Mouse (Mus musculus) megakaryocyte progenitor cell, adult 5-6 weeks (primary cell): ENCODE results near the gene Gng2. TPM values are rescaled to one million over a fixed set of nuclear protein-coding genes. Genes with fewer than 3 reads are reported as not detected.
"Not testable (repeated sequence)": the region's sequence is repeated elsewhere in the genome, so short reads cannot be mapped to it uniquely, and the experiment has no call there.

Experiments used
- ATAC-seq: replicated peaks from 2 replicates; pipeline ENCODE4 v1.8.0; 2016; ENCODE audit warnings: mild to moderate bottlenecking, moderate TSS enrichment, inconsistent platforms; ENCODE audit not compliant: poor library complexity
- total RNA-seq, 2 experiments: library from RNA; stranded (forward) in 1 of 2; stranded (reverse) in 1 of 2; fragments of 157-497, 149-512 nt in 1 of 2; fragments of 200-1000 nt in 1 of 2; gene quantifications; 2 replicates each; pipeline versions ENCODE4 v1.2.3 to v1.2.4; 2015 to 2017

The Gng2 gene
- total RNA-seq, 2 experiments from 2014 or later: 47.7 to 67.0 TPM

DNA sequence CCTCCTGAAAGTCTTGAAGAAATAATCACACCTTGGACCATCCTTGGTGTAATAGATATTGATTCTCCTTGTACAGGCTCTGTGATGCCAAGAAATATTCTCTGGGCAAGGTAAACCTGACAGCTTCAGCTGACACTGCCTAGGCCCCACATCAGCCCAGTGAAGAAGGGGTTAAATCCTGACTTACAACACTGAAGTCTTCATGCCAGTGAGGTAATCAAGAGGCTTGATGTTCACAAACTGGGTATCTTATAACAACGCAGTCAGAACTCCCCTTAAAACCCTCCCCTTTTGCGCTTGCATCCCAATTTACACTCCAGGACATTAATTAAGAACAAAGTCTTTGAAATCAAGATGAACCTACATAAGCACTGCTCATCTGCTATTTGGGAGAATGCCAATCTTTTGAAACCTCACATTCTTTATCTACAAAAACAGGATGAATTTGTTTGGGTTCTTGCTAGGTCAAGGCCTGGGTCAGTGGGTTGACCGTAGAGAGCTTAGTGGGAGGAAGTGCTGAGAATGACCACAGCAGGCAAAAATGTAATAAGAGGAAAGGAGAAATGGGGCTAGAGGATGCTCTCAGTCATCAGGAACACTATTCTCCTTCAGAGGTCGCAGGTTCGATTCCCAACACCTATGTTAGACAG is 110.0 kb downstream of the Gng2 start:
- no peak for ATAC-seq

DNA sequence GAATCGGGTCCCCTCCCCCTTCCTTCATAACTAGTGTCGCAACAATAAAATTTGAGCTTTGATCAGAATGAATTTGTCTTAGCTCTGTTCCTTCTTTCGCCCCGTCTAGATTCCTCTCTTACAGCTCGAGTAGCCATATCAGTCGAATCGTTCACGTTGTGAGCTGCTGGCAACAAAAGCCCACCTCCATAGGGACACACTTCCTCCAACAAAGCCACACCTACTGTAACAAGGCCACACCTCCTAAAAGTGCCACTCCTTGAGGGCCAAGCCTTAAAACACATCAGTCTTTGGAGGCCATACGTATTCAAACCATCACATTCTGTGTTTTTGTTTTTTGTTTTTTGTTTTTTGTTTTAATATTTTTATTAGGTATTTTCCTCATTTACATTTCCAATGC is 112.3 kb downstream of the Gng2 start:
- not testable (repeated sequence) for ATAC-seq

- ATAC-seq: no peak
Measured at GRCm38 (mm10) chr14:19861311-19862080, 115.9 kb downstream of the Gng2 start.

DNA sequence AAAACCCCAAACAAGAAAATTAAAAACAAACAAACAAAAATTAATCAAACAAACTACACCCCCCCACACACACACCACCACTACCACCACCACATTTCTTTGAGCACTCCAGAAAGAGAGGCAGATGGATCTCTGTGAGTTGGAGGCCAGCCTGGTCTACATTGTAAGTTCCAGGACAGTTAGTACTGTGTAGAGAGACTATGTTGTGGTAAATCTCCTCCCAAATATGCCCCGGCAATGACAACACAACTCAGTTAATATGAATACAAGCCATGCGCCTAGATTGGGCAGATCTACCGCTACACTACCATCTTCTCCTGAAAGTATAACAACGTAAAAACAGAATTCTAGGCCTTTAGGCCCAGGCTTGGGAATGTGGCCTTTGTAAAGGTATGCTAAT is 117.1 kb downstream of the Gng2 start:
- no peak for ATAC-seq

DNA sequence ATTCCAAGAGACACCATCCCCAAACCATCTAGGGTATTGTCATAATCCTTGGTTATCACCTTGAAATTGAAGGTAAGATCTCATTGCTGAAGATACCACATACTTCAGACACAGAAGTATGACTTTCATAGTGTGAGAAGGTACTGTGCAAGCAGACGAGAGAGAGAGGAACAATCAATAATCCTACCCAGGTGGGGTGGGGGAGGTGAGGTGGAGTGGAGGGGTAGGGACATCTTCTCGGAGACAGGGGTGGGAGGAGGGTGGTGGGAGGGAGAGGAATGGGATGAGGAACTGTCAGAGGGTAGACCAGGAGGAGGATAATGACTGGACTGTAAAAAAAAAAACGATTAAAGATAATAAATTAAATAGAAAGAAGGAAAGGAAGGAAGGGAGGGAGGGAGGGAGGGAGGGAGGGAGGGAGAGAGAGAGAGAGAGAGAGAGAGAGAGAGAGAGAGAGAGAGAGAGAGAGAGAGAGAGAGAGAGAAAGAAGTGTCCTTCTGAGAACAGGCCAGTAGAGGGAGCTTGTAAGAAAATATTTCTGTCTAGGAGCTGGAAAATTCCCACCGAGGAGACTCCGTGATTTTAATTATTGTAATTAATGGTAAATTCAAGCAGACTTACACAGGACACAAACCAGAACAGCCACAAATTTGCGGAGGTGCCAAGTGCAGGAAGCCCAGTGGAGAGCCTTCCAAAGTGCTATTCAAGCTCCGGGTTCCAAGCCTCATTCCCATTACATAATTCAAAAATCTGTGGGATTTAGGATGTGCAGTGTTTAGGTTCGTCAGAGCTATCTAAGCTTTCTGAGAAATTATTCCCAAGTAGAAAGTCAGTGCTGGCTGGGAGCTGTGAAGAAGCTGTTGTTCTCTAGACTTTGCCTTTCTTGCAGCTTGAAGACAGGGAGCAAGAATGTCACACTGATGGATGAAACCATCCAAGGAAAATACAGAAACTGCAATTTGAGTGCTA is 118.3 kb downstream of the Gng2 start:
- ATAC-seq: no peak

DNA sequence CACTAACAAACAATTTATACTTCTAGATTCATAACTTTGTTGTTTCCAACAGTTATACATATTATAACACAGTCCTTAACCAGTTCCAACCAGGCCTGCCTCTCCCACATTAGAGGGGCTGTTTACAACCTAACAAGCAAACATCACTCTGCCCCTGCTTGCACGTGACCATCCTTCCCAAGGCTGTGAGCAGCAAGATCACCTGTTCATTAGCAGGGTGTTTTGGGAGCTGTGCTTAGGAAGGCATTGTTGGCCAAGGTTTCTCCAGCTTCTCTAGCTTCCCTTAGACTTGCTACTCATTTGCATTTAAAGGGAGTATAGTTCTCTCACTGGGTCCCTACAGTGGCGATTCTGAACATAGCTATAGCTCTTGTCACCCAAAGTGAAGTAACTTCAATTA is 119.1 kb downstream of the Gng2 start:
- no peak for ATAC-seq

DNA sequence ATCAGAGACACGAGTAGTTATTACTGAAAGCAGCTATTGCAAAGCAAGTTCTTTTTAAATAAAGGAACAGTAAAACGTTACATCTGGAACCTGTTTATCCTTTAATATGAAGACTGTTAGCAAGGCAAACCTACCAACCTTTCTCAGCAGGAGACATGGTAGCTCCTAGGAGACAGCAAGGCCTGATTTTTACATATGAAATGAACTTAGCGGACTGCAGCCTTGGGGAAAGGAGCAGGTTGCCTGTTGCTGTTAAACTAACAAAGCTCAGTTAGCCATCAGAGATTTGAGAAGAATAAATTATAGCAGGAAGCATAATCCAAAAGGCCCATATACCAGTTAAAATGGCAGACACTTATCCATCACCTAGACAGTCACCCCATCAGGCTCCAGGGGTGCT is 124.0 kb downstream of the Gng2 start:
- no peak for ATAC-seq

GRCm38 (mm10) chr14:19839600-19840332 is 137.7 kb downstream of the Gng2 start:
- peak; percentile 91 for ATAC-seq

DNA sequence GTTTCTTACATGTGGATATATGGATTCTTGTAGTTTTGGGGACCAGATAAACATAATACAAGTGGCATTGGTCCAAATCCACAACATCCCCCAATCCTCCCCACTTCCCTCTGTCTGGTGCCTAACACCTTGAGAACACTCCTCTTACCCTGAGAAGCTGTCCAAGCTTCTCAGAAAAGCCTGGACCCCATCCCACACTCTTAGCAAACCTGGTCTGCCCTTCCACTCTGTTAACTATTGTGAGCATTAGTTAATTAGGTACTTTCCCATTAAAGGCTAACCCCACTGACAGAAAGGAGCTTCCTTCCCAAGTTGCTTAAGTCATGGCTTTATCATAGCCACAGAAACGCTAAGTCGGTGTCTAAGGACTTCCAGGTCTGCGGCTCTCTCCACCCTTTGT is 141.1 kb downstream of the Gng2 start:
- ATAC-seq: no peak

DNA sequence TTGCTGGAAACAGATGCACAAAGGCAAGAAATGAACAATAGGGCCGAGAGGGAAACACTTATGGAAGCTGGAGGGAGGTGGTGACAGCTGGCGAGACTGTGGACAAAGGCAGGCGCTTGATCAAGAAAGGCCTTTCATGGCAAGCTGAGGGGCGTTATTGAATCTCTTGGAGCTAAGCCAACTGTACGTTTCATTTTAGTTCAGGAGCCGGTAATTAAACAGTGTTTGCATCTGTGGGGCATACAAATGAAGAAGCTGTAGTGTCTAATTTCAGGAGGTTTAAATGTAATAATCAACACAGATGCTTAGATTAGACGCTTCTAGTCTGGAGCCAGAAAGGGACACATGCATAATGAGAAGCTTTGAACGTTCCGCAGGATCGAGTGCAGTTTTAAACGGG is 151.9 kb downstream of the Gng2 start:
- no peak for ATAC-seq

GRCm38 (mm10) chr14:19823321-19824142 is 153.9 kb downstream of the Gng2 start, which contains the start of gene Rtraf:
Gene Rtraf, minus strand, starts transcription at chr14:19823824.
- ATAC-seq: peak; percentile 100

Other genes with a start within 250 kb of the Gng2 start
- 0.78 and 0.84 TPM in 2 replicates for gene Nid2, start 226.4 kb downstream of the Gng2 start, total RNA-seq (2015)
- gene Nid2, start 226.4 kb downstream of the Gng2 start, total RNA-seq (2017): 0.30 and 1.7 TPM in 2 replicates
- gene Rtraf, start 153.8 kb downstream of the Gng2 start, total RNA-seq (2015): 165 and 167 TPM in 2 replicates
- gene Rtraf, start 153.8 kb downstream of the Gng2 start, total RNA-seq (2017): 141 and 161 TPM in 2 replicates
- gene Saysd1, start 160.9 kb upstream of the Gng2 start, total RNA-seq (2015): 3.4 and 3.9 TPM in 2 replicates
- gene Saysd1, start 160.9 kb upstream of the Gng2 start, total RNA-seq (2017): 0.62 and 1.4 TPM in 2 replicates
- gene Kcnk5, start 204.2 kb upstream of the Gng2 start, total RNA-seq (2015): 0.37 and 1.7 TPM in 2 replicates
- gene Kcnk5, start 204.2 kb upstream of the Gng2 start, total RNA-seq (2017): 1.2 and 7.0 TPM in 2 replicates